Mouse (Mus musculus): ENCODE measurements around the gene Dclk1. TPM values are rescaled to one million over a fixed set of nuclear protein-coding genes. Genes with fewer than 3 reads are reported as not detected.

Gene Dclk1
- total and polyA plus RNA-seq, 2 experiments from 2014 or later: 213 to 214 TPM

GRCm38 (mm10) chr3:55248508-55248907, 6.3 kb downstream of the Dclk1 start:
- Histone ChIP-seq H3K36me3 (ENCODE audit: insufficient read depth, low read length) (no peaks in the 10 kb centered on the region; the same call in 1 of the 2 replicates), H3K27ac (peak overlapping the region; percentile 0), H3K4me1 (ENCODE audit: insufficient read depth, low read length) (peaks cover 20% of the 10 kb centered on the region), H3K9me3 (ENCODE audit: low read length) (no peaks in the 10 kb centered on the region), H3K4me3 (ENCODE audit: low read length) (no peak overlapping the region), H3K9ac (replicated peaks; ENCODE audit: low read length) (no peak overlapping the region), H3K27me3 (ENCODE audit: insufficient read depth, low read length) (no peaks in the 10 kb centered on the region), H3K4me2 (ENCODE audit: low read depth, low read length) (0 out of 2 replicates have a peak overlapping the region, but pooled peaks have one; percentile 11)
- ATAC-seq: peak; percentile 95
- peak; percentile 89 for DNase-seq (ENCODE audit: low spot score)
- no peak for TF ChIP-seq CTCF (IDR thresholded peaks at IDR 0.05; ENCODE audit: low read depth)
- 34% methylated on average over 6 of the region's 6 CpGs for WGBS

DNA sequence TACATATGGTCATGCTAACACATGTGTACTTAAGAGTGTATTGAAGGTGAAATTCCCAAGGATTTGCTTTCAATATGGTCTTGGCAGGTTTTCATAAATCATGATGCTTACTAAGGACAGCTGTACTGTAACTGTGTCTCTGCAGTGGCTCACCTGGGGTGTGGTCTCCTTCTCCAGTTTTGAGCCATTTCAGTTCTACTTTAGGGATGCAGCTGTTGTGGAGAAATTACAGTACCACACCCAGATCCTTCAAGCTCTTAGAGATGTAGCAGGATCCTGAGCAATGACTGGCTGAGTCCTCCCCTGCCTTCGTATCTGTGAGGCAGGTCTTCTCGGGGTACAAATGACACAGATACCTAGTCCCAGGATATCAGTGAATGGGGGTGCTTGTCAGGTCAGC, 8.5 kb downstream of the Dclk1 start:
- no peak for TF ChIP-seq CTCF (IDR thresholded peaks at IDR 0.05; ENCODE audit: low read depth)
- no peak overlapping the region for H3K4me2 ChIP-seq (ENCODE audit: low read depth, low read length)
- no peak overlapping the region for H3K9ac ChIP-seq (replicated peaks; ENCODE audit: low read length)
- 83% methylated on average over 2 of the region's 2 CpGs for WGBS
- ATAC-seq (no peak), DNase-seq (ENCODE audit: low spot score) (no peak)
- no peaks in the 10 kb centered on the region for H3K9me3 ChIP-seq (ENCODE audit: low read length)
- H3K4me3 ChIP-seq (ENCODE audit: low read length): no peak overlapping the region
- peaks cover 20% of the 10 kb centered on the region for H3K4me1 ChIP-seq (ENCODE audit: insufficient read depth, low read length)
- no peak overlapping the region for H3K27ac ChIP-seq
- H3K27me3 ChIP-seq (ENCODE audit: insufficient read depth, low read length): no peaks in the 10 kb centered on the region
- H3K36me3 ChIP-seq (ENCODE audit: insufficient read depth, low read length): no peaks in the 10 kb centered on the region; the same call in 1 of the 2 replicates

DNA sequence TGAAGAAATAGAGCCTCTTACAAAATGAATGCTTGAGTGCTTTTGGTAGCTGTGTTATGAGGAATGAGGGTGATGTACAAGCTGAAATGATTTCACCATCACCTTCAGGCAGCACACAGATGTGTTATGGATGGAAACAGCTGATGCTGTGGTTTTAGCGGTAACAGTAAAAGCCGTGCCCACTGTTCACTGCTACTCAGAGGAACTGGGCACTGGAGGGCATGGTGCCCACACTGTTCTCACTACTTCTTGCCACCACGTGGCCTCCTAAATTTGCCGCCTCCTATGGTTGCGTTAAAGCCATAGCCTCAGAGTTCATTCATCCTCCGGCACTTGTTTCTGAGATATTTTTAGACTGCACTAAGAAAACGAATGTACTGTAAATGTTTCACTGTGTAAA, 18.0 kb downstream of the Dclk1 start:
- Histone ChIP-seq H3K9ac (replicated peaks; ENCODE audit: low read length) (no peak overlapping the region), H3K27me3 (ENCODE audit: insufficient read depth, low read length) (no peaks in the 10 kb centered on the region), H3K27ac (no peak overlapping the region), H3K4me2 (ENCODE audit: low read depth, low read length) (no peak overlapping the region), H3K4me1 (ENCODE audit: insufficient read depth, low read length) (no peaks in the 10 kb centered on the region), H3K9me3 (ENCODE audit: low read length) (no peaks in the 10 kb centered on the region), H3K36me3 (ENCODE audit: insufficient read depth, low read length) (peaks cover 3% of the 10 kb centered on the region; the same call in 1 of the 2 replicates), H3K4me3 (ENCODE audit: low read length) (no peak overlapping the region)
- 72% methylated on average over 7 of the region's 7 CpGs for WGBS
- no peak for ATAC-seq
- no peak for DNase-seq (ENCODE audit: low spot score)
- TF ChIP-seq CTCF (IDR thresholded peaks at IDR 0.05; ENCODE audit: low read depth): no peak

DNA sequence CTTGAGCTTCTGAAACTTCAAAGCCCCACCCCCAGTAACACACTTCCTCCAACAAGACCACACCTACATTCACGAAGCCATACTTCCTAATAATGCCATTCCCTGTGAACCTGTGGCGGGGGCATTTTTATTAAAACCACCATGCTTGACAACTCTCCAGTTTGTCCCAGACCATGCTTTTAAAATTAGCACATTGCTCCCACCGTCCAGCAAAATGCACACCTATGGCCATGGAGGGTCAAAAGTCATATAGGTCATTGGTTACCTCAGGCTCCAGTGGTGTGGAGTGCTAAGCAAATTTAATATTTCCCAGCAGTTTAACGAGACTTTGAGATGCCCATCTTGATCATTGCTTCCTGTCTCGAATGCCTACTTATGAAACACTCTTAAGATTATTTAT, 23.9 kb downstream of the Dclk1 start:
- 95% methylated on average over 5 of the region's 5 CpGs for WGBS
- Histone ChIP-seq H3K4me3 (ENCODE audit: low read length) (no peak overlapping the region), H3K27me3 (ENCODE audit: insufficient read depth, low read length) (no peaks in the 10 kb centered on the region), H3K9ac (replicated peaks; ENCODE audit: low read length) (no peak overlapping the region), H3K4me2 (ENCODE audit: low read depth, low read length) (no peak overlapping the region), H3K4me1 (ENCODE audit: insufficient read depth, low read length) (peaks cover 12% of the 10 kb centered on the region; the same call in 1 of the 2 replicates), H3K9me3 (ENCODE audit: low read length) (no peaks in the 10 kb centered on the region), H3K36me3 (ENCODE audit: insufficient read depth, low read length) (no peaks in the 10 kb centered on the region), H3K27ac (no peak overlapping the region)
- no peak for TF ChIP-seq CTCF (IDR thresholded peaks at IDR 0.05; ENCODE audit: low read depth)
- no peak for ATAC-seq
- no peak for DNase-seq (ENCODE audit: low spot score)

DNA sequence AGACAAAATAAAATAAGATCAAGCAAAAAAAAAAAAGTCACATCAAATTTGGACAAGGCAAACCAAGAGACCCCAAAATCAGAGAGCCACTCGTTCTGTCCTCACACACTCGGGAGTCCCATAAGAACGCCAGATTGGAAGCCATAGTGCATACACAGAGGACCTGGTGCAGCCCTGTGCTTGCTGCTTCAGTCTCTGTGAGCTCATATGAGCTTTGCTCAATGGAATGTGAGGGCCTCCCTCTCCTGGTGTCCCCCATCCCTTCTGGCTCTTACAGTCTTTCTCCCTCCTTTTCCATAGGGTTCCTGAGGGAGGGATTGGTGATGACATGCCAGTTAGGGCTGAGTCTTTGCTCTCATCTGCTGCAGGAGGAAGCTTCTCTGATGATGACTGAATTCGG, 27.6 kb downstream of the Dclk1 start:
- H3K36me3 ChIP-seq (ENCODE audit: insufficient read depth, low read length): no peaks in the 10 kb centered on the region
- WGBS: 78% methylated on average over 4 of the region's 4 CpGs
- peaks cover 13% of the 10 kb centered on the region; the same call in 1 of the 2 replicates for H3K4me1 ChIP-seq (ENCODE audit: insufficient read depth, low read length)
- no peak overlapping the region for H3K4me3 ChIP-seq (ENCODE audit: low read length)
- H3K9me3 ChIP-seq (ENCODE audit: low read length): no peaks in the 10 kb centered on the region
- H3K27ac ChIP-seq: no peak overlapping the region
- ATAC-seq (no peak), DNase-seq (ENCODE audit: low spot score) (no peak)
- no peak overlapping the region for H3K4me2 ChIP-seq (ENCODE audit: low read depth, low read length)
- no peaks in the 10 kb centered on the region for H3K27me3 ChIP-seq (ENCODE audit: insufficient read depth, low read length)
- no peak overlapping the region for H3K9ac ChIP-seq (replicated peaks; ENCODE audit: low read length)
- TF ChIP-seq CTCF (IDR thresholded peaks at IDR 0.05; ENCODE audit: low read depth): no peak

DNA sequence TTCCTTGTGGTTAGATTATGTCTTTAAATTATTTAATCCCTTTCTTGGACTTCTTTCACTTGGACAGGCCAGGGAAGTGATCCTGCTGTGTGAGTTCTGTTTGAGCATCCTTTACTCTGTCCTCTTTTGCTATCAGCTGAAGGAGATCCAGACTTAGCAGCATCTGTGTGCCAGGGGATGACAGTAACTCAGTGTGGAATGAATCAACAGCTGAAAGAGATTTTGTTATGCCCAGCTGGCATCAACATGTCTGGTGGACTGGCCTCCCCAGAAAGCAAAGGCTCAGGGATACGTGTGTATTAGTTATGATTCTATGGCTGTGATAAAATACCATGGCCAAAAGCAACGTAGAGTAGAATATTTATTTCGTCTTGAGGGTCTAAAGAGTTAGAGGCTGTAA, 28.2 kb downstream of the Dclk1 start:
- no peaks in the 10 kb centered on the region for H3K9me3 ChIP-seq (ENCODE audit: low read length)
- H3K4me2 ChIP-seq (ENCODE audit: low read depth, low read length): no peak overlapping the region
- DNase-seq (ENCODE audit: low spot score) (peak; percentile 40), ATAC-seq (peak; percentile 47; the same call in 1 of the 2 replicates)
- 53% methylated on average over 3 of the region's 3 CpGs for WGBS
- peaks cover 13% of the 10 kb centered on the region; the same call in 1 of the 2 replicates for H3K4me1 ChIP-seq (ENCODE audit: insufficient read depth, low read length)
- no peak for TF ChIP-seq CTCF (IDR thresholded peaks at IDR 0.05; ENCODE audit: low read depth)
- no peak overlapping the region for H3K9ac ChIP-seq (replicated peaks; ENCODE audit: low read length)
- no peak overlapping the region for H3K27ac ChIP-seq
- H3K4me3 ChIP-seq (ENCODE audit: low read length): no peak overlapping the region
- H3K27me3 ChIP-seq (ENCODE audit: insufficient read depth, low read length): no peaks in the 10 kb centered on the region
- H3K36me3 ChIP-seq (ENCODE audit: insufficient read depth, low read length): no peaks in the 10 kb centered on the region

GRCm38 (mm10) chr3:55270920-55271319, 28.8 kb downstream of the Dclk1 start:
- TF ChIP-seq CTCF (IDR thresholded peaks at IDR 0.05; ENCODE audit: low read depth): no peak
- H3K9ac ChIP-seq (replicated peaks; ENCODE audit: low read length): no peak overlapping the region
- peaks cover 13% of the 10 kb centered on the region; the same call in 1 of the 2 replicates for H3K4me1 ChIP-seq (ENCODE audit: insufficient read depth, low read length)
- H3K4me3 ChIP-seq (ENCODE audit: low read length): no peak overlapping the region
- WGBS: 43% methylated on average over 5 of the region's 5 CpGs
- ATAC-seq: peak; percentile 12; the same call in 1 of the 2 replicates
- no peak for DNase-seq (ENCODE audit: low spot score)
- H3K36me3 ChIP-seq (ENCODE audit: insufficient read depth, low read length): no peaks in the 10 kb centered on the region
- no peaks in the 10 kb centered on the region for H3K9me3 ChIP-seq (ENCODE audit: low read length)
- no peaks in the 10 kb centered on the region for H3K27me3 ChIP-seq (ENCODE audit: insufficient read depth, low read length)
- no peak overlapping the region for H3K27ac ChIP-seq
- no peak overlapping the region for H3K4me2 ChIP-seq (ENCODE audit: low read depth, low read length)

Data from hindbrain, postnatal 0 days (tissue).